Mouse (Mus musculus) kidney, postnatal 14 days (tissue): ENCODE measurements around the gene Cby3.
"Not testable (repeated sequence)": the region's sequence is repeated elsewhere in the genome, so short reads cannot be mapped to it uniquely, and the experiment has no call there.

ENCODE experiments used
- DNase-seq: peaks from one replicate; pipeline ENCODE4 v3.0.0; 2022; ENCODE audit warnings: mixed read lengths

Cby3 gene

DNA sequence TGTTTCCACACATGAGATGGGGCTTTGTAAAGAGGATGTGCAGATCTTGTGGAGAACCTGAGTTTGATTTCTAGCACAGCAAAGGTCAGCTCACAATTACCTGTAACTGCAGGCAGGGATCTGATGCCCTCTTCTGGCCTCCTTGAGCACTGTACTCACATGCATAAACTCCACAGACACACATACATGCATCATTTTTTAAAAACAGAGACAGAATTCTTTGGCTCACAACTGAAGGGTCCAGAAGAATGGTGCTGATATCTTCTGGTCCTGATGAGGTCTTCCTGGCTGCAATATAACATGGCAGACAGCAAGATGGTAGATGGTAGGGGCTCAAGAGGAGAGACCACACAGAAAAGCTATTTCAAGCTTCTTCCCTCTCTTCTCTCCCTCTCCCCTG is at the start of gene Cby3:
Gene Cby3, plus strand, starts transcription at position 301 of the 400 bp plus-strand sequence.
- DNase-seq: no peak

DNA sequence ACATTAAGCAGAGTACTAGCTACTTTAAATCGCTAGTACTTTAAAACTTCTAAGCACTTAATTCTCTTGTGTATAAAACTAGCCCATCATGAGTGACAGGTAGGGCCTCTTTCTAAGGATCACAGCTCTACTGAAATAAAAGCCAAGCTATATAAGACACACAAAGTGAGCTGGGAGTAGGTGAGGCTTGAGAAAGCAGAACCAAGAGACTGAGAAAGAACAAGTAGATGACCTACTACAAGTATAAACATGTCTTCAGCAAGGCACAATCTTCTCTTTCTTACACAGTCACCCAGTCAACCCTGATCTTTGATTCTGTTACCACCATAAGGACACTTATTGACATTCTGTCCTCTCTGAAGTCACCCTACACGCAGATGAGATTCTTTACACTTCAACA is 41.5 kb upstream of the Cby3 start:
- DNase-seq: no peak

DNA sequence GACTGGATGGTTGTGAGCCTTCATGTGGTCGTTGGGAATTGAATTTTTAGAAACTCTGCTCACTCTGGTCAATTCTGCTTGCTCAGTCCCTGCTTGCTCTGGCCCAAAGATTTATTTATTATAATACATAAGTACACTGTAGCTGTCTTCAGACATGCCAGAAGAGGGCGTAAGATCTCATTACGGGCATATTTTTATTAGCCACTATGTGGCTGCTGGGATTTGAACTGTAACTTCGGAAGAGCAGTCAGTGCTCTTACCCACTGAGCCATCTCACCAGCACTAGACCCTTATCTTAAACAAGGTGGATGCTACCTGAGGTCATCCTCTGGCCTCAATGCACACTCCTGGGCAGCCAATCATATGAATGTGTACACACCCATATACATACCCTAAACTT is 34.9 kb upstream of the Cby3 start:
- not testable (repeated sequence) for DNase-seq

DNA sequence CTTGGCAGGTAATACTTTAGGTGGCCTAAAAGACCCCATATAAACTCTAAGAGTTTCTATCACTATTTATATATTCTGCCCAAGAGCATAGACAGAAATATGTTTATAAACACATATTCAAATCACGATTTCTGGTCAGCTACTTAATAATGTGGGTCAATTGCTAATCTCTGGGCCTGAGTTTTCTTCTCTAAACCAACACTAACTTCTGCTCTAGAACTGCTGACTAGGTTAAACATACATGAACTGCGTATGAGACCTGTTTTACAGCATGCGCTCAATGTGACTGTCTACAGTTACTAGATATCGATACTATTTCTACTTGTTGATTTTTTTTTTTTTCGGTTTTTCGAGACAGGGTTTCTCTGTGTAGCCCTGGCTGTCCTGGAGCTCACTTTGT is 33.0 kb upstream of the Cby3 start:
- DNase-seq: no peak

DNA sequence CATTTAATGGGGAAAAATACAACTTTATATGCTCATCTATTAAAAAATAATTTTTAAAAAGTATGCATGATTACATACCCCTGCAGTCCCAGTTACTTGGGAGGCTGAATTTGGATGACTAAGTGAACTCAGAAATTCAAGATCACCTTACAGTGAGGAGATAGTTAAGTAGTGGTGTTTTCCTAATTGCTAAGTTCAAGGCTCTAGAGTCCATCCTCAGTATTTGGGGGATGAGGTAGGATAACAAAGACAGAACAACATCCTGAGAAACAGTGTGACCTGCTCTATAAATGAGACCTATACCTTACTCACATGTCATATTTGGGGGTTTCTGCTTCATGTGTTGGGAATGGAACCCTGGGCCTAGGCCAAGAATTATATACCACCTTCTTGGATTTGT is 31.9 kb upstream of the Cby3 start:
- DNase-seq: no peak

DNA sequence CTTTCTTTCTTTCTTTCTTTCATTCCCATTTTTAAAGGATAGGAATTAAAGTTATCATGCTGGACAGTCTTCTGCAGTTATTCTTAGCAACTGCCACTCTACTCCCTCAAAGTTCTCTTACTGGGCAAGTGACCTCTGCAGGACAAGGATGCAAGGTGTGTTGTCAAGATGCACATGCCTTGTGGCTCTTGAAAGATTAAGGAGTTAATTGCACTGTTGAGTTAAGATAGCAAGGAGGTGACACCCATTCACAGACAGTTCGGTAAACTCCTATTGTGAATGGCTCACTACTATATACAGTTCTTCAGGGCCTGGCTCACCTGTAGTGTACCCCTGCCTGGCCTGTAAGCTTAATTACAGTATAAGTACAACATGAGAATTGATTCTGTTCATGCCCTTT is 30.4 kb upstream of the Cby3 start:
- no peak for DNase-seq

DNA sequence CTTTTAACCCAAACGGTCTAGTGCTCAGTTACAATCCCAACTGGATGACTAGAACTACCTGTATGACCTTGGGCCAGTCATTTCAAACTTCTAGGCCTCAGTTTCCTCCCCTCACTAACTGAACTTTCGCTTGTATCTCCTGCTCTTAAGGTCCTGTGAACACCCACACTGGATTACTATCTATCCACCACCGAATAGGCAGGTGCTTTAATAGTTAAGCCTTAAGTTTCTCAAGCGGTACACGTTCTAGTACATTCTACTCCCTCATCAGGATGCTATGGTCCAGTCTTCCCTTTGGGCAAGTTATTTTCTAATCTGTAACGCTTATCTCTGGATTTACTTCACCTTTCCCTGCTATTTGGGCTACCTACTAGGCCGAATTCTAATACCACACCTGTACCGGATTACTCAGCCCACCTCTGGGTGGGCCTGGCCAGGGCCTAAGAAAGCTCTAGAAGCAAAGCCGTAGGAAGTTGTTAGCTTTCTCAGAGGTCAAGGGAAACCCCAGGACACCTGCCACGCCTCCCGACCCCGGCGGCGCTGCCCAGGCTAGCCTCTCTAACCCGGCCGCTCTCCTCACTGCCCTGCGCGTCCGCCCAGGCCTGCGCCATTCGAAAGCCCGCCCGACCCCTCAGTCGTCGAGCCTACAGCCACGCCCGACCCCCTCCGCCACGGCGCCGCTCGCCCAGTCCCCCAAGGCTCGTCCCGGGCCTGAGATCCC is 29.4 kb upstream of the Cby3 start:
- no peak for DNase-seq

DNA sequence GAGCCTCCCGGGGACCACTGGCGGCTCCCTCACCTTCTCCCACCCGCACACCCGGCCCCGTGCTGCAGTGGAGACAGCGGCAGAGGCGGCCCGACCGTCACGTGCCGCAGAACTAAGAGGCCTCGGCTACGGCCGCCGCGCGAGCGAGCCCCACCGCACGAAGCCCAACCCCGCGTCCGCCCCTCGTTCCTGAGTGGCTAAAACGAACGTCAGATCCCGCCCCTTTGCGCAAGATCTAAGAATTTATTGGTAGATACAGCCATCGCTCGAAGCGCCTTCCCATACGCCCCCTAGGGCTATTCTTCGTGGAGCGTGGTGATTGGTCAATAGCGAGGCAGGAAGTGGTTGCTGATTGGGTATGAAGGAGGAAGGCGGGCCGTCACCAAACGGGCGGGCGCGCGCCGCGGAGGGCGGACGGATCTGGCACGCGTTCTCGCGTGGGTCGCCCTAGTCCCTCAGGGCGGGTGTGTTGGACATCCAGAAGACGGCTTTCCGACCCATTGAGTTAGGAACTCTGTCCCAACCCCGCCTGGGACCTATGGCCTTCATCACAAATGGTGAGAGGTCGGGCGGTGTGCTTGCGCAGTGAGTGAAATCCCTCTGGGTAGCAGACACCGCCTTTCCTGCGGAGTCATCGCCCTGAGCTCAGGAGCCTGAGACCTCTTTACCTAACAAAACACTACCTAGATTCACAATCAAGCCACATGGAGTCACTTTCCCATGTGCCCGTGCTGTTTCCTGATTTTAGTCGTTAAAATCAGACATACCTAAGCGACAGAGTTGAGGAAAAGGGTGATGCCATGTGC is 28.6 kb upstream of the Cby3 start, which contains the start of gene Canx:
Gene Canx, minus strand, starts transcription at position 178 of the 806 bp plus-strand sequence.
- DNase-seq: peak; percentile 99

DNA sequence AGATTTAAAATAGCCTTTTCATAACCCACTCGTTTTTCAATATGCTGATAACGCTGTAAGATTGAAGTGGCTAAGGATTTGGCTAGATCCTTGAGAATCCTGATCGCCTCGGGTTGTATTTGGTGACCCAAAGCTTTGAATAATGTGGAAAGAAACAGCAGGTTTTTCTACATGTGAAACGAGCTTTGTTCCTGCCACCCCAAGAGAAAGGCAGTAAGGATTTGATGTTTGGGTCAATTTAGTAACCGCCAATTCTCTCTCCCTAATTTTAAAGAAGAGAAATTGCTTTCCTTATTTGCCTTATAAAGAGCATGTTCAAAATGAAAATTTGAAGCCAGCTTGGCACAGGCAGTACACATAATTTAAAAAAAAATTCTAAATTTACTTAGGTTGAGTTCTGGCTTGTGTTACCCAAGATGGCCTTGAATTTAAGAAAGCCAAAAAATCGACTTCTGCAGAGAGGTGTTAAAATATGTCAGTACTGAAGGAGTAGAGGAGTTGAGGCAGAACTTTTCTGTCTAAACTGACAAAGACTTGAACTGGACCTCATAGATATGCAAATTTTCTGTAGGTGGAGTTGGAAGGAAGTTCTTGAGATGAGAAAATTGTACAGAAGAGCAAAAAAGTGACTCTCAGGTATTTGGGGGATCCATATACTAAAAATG is 27.8 kb upstream of the Cby3 start:
- no peak for DNase-seq

DNA sequence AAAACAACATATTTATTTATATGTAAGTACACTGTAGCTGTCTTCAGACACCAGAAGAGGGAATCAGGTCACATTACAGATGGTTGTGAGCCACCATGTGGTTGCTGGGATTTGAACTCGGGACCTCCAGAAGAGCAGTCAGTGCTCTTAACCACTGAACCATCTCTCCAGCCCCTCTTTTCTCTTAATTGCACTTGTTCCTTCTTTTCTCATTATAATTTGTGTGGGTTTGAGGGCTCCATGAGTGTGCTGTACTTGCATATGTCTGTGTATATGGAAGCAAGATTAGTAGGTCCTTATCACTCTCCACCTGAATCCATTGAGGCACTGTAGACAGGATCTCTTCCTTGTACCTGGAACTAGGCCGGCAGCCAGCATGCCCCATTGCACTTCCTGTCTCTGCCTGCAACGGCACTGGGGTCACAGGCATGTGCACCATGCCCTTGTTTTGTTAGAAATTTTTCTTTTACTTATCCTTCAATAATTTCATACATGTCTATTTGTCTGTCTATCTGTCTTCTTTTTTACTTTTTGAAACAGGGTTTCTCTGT is 26.1 kb upstream of the Cby3 start:
- DNase-seq: no peak

DNA sequence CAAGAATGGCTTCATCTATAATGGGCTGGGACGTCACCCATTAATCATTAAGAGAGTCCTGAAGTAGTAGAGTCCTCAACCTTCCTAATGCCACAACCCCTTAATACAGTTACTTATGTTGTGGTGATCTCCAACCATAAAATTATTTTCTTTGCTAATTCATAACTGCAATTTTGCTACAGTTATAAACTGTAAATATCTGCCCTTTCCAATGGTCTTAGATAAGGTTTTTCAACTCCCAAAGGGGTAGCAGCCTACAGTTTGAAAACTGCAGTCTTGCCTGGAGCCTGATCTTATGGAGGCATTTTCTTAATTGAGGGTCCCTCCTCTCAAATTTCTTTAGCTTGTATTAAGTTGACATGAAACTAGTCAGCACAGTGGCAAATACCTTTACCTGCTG is 24.9 kb upstream of the Cby3 start:
- DNase-seq: no peak

DNA sequence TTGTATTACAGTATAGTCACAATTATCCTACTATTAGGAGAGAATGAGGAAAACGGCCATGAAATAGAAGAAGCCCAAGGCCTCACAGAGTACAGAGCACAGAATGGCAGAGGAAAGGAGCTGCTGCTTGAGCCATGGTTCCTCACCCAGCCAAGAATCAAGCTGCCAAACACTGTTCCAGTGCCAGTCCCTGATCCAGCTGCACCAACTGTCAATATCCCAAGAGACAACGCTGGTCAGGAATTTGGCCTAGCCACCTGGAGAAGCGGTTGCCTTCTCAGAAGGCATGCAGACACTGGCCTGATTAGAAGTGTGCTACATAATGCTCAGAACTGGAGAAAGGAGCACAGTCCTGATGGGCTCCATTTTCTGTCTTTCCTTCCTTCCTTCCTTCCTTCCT is 21.1 kb upstream of the Cby3 start:
- DNase-seq: no peak

DNA sequence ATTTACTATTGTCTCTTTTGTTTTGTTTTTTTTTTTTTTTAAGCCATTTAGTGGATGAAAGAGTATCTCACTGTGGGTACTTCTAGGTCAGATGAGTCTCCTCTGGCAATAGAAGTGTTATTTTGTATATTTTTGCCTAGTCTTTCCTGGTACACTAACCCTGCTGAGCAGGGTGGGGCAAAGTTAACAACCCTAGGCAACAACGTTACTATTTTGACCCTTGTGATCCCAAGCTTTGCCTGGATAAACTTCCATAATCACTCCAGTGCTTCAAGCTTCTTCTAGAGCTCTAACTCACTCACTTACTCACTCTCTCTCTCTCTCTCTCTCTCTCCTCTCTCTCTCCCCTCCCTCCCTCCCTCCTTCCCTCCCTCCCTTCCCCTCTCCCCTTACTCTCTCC is 18.1 kb upstream of the Cby3 start:
- DNase-seq: no peak

DNA sequence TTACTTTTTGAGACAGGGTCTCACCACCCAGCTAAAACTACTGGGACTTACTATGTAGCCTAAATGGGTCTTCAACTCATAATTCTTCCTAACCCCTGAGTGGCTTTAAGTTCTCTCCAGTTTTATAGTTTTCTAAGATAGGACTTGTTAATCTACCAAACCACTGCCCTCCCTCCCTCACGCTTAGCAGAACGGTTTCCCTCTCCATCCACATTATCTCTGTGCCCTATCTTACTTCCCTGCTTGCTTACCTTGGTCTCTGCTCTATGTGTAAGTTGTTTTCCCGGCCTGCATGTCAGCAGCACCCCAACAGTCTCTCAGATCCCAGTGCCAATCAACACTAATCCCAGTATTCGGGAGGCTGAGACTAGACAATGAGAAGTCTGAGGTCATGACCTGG is 17.4 kb upstream of the Cby3 start:
- no peak for DNase-seq

DNA sequence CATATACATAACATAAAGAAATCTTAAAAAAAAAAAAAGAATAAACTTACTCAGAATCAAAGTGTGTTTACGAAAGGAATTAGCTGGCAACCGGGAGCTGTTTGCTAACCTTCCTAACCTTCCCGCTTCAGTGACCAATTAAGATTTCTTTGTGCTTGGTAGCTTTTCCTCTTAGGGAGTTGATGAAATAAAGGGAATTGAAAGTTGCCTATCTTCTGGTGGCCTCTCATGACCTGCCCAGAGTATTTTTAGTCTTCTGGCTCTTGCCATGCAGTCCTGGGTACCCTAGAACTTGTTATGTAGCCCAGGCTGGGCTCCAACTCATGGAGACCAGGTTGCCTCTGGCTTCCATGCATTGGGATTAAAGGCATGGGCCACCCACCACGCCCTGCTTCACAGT is 8.8 kb upstream of the Cby3 start:
- no peak for DNase-seq

DNA sequence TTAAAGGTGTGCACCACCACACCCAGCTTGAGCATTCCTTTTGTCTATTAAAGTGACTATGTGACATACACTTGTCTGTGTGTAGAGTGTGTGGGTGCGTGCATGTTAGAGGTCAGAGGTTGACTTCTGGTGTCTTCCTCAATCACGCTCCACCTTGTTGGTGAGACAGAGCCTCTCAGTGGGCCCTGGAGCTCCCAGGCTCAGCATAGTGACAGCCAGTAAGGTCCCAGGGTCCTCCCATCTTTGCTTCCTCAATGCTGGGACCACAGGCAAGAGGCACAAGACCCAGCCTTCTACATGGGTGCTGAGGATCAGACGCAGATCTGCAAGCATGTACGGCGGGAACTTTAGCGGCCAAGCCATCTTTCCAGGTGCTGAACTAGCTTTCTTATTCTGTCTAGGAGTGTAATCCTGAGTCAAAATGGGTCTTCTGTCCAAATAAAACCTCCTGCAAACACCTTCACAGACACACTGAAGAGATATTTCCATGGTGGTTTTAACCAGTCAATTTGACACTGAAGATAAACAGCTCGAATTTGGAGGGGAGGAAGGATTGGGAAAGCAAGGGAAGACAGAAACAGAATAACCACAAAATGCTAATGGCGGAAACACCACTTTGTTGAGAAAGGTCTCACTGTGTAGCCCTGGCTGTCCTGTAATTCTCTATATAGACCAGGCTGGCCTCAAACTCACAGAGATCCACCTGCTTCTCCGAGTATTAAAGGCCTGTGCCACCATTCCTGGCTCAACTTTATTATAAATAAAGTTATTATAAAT is 7.8 kb upstream of the Cby3 start:
- DNase-seq: no peak

DNA sequence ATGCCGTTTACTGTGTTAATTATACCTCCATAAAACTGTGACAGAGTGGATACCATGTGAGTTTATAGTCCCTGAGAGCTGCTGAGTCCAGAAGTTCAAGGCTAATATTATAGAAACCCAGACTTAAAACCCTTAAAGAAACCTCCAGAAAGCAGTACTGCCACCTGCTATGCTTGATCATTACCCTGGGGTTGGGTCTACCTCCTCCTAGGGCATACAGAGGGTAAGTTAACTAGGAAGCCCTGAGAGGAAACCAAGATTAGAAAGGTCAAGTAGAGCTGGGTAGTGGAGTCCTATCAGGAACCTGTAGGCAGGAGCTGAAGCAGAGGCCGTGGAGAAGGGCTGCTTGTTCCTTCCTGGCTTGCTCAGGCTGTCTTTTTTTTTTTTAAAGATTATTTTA is 2.1 kb upstream of the Cby3 start:
- no peak for DNase-seq

DNA sequence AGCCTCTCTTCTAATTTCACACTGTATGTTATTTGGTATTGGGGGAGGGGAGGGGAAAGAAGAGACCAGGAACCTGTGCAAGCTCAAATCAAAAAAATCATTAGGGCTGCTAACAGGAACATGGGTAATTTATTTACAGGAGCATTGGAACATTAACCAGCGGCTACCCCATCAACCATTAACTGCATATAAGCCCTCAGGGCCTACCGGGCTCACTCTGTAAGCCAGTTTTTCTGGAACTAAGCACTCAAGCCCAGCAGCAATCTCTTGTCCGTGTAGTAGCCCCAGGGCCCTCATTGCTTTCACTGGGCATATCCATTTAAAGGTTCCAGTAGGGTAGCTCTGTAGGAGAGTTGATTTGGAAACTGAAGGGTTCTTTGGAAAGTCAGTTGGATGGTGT is 589 bp downstream of the Cby3 start:
- DNase-seq: peak; percentile 90

DNA sequence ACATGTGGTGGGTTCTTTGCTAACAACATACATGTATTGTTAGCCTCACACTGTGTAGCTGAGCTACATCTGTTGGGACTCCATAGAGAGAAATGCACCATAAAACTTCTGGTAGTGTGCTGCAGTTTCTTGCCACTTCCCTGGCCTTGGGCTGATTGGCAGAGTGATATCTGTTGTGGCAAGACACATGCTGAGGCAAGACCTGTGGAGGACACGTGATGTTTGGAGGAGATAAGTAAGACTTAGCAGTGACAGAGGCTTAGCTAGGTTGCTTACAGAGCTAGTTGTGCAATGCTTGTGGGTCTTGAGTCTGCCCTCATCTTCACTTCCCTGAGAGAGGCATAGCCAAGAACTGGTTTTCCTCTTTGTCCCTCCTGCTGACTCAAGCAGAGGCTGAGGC is 1.1 kb downstream of the Cby3 start:
- DNase-seq: no peak

DNA sequence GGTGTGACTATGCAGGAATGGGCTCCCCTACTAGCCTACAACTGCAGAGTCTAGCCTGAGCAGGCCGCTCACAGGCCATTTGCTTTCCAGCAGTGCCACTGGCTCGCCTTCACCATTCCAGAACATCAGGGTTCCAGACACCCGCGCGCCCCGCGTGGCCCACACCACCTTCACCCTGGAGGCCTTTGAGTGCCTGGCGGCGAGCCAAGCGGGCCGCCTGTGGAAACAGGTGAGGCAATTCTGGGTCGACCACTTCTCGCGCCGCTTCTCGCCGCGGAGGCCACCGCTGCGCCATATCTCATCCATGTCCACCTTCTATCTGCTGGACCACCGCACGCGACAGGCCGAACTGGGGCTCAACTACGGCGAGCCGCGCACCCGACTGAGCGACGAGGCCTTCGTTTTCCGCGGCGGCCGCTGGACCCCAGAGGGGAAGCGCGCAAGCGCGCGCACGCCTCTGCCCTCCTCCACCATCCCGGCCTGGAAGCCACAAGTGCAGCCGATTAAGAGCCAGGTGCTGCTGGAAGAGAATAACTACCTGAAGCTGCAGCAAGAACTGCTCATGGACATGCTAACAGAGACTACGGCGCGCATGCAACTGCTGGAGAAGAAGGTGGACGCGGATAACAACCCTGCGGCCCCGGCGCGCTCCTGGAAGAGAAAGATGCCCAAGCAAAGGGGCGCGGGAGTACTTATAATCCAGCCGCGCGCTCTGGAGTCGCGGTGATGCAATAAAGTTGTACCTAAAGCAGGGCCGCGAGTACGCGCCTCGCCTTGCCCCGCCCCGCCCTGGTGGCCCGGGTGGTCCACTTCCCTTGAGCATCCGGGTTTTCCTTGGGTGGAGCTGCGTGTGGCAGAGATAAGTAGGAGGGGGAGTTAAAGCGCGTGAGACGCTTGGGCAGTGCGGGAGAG is 4.9 kb downstream of the Cby3 start:
- DNase-seq: peak; percentile 60

DNA sequence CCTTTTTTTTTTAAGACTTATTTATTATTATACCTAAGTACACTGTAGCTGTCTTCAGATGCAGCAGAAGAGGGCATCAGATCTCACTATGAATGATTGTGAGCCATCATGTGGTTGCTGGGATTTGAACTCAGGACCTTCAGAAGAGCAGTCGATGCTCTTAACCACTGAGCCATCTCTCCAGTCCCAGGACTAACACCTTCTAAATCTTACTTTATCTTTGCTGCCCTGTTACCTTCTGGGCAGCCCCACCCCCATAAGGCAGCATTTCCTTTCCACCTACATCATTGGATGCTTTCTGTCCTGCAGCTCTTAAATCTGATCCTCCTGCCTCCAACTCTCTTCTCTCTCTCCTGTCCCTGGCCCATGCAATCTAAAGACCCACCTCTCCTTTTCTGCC is 7.0 kb downstream of the Cby3 start:
- DNase-seq: not testable (repeated sequence)

DNA sequence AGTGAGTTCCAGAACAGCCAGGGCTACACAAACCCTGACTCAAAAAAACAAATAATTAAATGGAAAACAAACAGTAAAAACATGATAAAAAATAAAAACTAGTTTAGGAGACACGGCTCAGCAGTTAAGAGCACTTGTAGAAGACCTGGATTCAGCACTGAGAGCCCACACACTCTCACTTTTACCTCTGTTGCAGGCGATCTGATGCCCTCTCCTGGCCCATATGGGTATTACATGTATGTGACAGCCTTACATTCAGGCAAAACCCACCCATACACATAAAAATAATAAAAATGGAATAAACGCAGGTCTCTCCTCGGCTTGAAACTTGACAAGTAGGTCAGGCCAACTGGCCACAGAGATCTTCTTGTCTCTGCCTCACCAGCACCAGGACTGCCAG is 10.3 kb downstream of the Cby3 start:
- DNase-seq: peak; percentile 88
